In genomic region chr11:45550376-45550775, GRCm38 (mm10) we compare ENCODE assay signal across 19 mouse cellular contexts.
DNase-seq lines count a peak whose midpoint lies in the region; ATAC-seq and TF ChIP-seq lines count a peak whose summit lies in the region.
"Had no signal": no experiment of that assay in that cellular context is flagged by ENCODE, and none has a peak within 500 bp of the region (broad histone marks: within the 10 kb centered on the region; RNA-seq: fewer than 3 reads in every experiment).

No protein-coding gene starts in this region.

- no peak for ATAC-seq in hindbrain, embryonic 13.5 days (ENCODE audit: low FRiP score)
- ATAC-seq in midbrain, postnatal 0 days (ENCODE audit: low FRiP score) = no peak
- no peak for ATAC-seq in midbrain, embryonic 14.5 days (ENCODE audit: low FRiP score, low TSS enrichment)
- peak; percentile 88 for ATAC-seq in limb, embryonic 13.5 days (ENCODE audit: low FRiP score, low read depth)
- no peak for ATAC-seq in activated CD4-positive, CD25-positive, alpha-beta regulatory T cell, adult 4 months
- ATAC-seq: forebrain, embryonic 15.5 days had no signal

- H3K36me3 ChIP-seq in hindbrain, embryonic 13.5 days = no peaks in the 10 kb centered on the region
- no peaks in the 10 kb centered on the region for H3K36me3 ChIP-seq in hindbrain, embryonic 10.5 days
- H3K36me3 ChIP-seq in midbrain, postnatal 0 days (ENCODE audit: insufficient read depth, low read length) = no peaks in the 10 kb centered on the region
- H3K36me3 ChIP-seq in midbrain, embryonic 14.5 days (ENCODE audit: control insufficient read depth, insufficient read depth, low read length) = no peaks in the 10 kb centered on the region
- no peaks in the 10 kb centered on the region for H3K36me3 ChIP-seq in limb, embryonic 13.5 days
- H3K36me3 ChIP-seq: forebrain, embryonic 15.5 days; lung, embryonic 15.5 days; stomach, embryonic 15.5 days had no signal

- no peak for DNase-seq in hindbrain, embryonic 10.5 days (ENCODE audit: low spot score)
- peak; percentile 44 for DNase-seq in midbrain, postnatal 0 days (ENCODE audit: low spot score)
- no peak for DNase-seq in midbrain, embryonic 14.5 days
- no peak for DNase-seq in lung, postnatal 36 days
- DNase-seq: adrenal gland, postnatal 36 days; B cell, adult 2 months; cerebellum, adult 18-20 months; cerebellum, postnatal 25 days; kidney, adult 18-20 months; retina, postnatal 1 day; thymus, adult 2 months had no signal

- no peak overlapping the region for H3K4me2 ChIP-seq in hindbrain, embryonic 13.5 days
- no peak overlapping the region for H3K4me2 ChIP-seq in midbrain, postnatal 0 days (ENCODE audit: low read depth, low read length, poor library complexity, severe bottlenecking)
- H3K4me2 ChIP-seq in midbrain, embryonic 14.5 days (ENCODE audit: low read length) = no peak overlapping the region
- H3K4me2 ChIP-seq in limb, embryonic 13.5 days (replicated peaks) = peak overlapping the region; percentile 59
- H3K4me2 ChIP-seq: forebrain, embryonic 15.5 days; lung, embryonic 15.5 days; midbrain, embryonic 11.5 days; stomach, embryonic 15.5 days had no signal

- H3K27me3 ChIP-seq in hindbrain, embryonic 13.5 days = no peaks in the 10 kb centered on the region
- H3K27me3 ChIP-seq in hindbrain, embryonic 10.5 days (ENCODE audit: insufficient read depth, poor library complexity, severe bottlenecking) = no peaks in the 10 kb centered on the region
- H3K27me3 ChIP-seq in midbrain, postnatal 0 days (ENCODE audit: insufficient read depth, low read length) = no peaks in the 10 kb centered on the region
- no peaks in the 10 kb centered on the region for H3K27me3 ChIP-seq in midbrain, embryonic 14.5 days (ENCODE audit: control insufficient read depth, insufficient read depth, low read length)
- H3K27me3 ChIP-seq in limb, embryonic 13.5 days = peaks cover 6% of the 10 kb centered on the region; the same call in 1 of the 2 replicates
- H3K27me3 ChIP-seq: forebrain, embryonic 15.5 days; lung, embryonic 15.5 days; stomach, embryonic 15.5 days had no signal

- no peak overlapping the region for H3K4me3 ChIP-seq in hindbrain, embryonic 13.5 days
- no peak overlapping the region for H3K4me3 ChIP-seq in hindbrain, embryonic 10.5 days
- H3K4me3 ChIP-seq in midbrain, postnatal 0 days (ENCODE audit: low read depth, low read length) = no peak overlapping the region
- no peak overlapping the region for H3K4me3 ChIP-seq in midbrain, embryonic 14.5 days (replicated peaks; ENCODE audit: low read depth, low read length)
- peak overlapping the region; percentile 27 for H3K4me3 ChIP-seq in limb, embryonic 13.5 days
- H3K4me3 ChIP-seq: forebrain, embryonic 15.5 days; lung, embryonic 15.5 days; stomach, embryonic 15.5 days had no signal

- WGBS in hindbrain, embryonic 13.5 days = 56% methylated on average over 7 of the region's 7 CpGs
- WGBS in hindbrain, embryonic 10.5 days = 73% methylated on average over 7 of the region's 7 CpGs
- 65% methylated on average over 7 of the region's 7 CpGs for WGBS in midbrain, postnatal 0 days
- WGBS in midbrain, embryonic 14.5 days = 70% methylated on average over 7 of the region's 7 CpGs
- 9% methylated on average over 7 of the region's 7 CpGs for WGBS in limb, embryonic 13.5 days

- no peaks in the 10 kb centered on the region for H3K9me3 ChIP-seq in hindbrain, embryonic 13.5 days
- H3K9me3 ChIP-seq in hindbrain, embryonic 10.5 days = no peaks in the 10 kb centered on the region
- H3K9me3 ChIP-seq in midbrain, postnatal 0 days (ENCODE audit: low read length) = no peaks in the 10 kb centered on the region
- H3K9me3 ChIP-seq in midbrain, embryonic 14.5 days (ENCODE audit: control insufficient read depth, low read length) = no peaks in the 10 kb centered on the region
- H3K9me3 ChIP-seq in limb, embryonic 13.5 days = no peaks in the 10 kb centered on the region
- H3K9me3 ChIP-seq: forebrain, embryonic 15.5 days; lung, embryonic 15.5 days; stomach, embryonic 15.5 days had no signal

- no peak for TF ChIP-seq CTCF in midbrain, postnatal 0 days (IDR thresholded peaks at IDR 0.05)

- H3K4me1 ChIP-seq in hindbrain, embryonic 13.5 days (replicated peaks) = peaks cover 22% of the 10 kb centered on the region; the same call in 1 of the 2 replicates
- H3K4me1 ChIP-seq in hindbrain, embryonic 10.5 days (replicated peaks) = no peaks in the 10 kb centered on the region
- H3K4me1 ChIP-seq in midbrain, postnatal 0 days (ENCODE audit: insufficient read depth, low read length) = no peaks in the 10 kb centered on the region
- peaks cover 4% of the 10 kb centered on the region; the same call in 1 of the 2 replicates for H3K4me1 ChIP-seq in midbrain, embryonic 14.5 days (ENCODE audit: control insufficient read depth, insufficient read depth, low read length)
- H3K4me1 ChIP-seq in limb, embryonic 13.5 days = peaks cover 30% of the 10 kb centered on the region
- H3K4me1 ChIP-seq: lung, embryonic 15.5 days; stomach, embryonic 15.5 days had no signal

- H3K27ac ChIP-seq in hindbrain, embryonic 13.5 days = 0 out of 2 replicates have a peak overlapping the region, but pooled peaks have one; percentile 42
- H3K27ac ChIP-seq in hindbrain, embryonic 10.5 days = no peak overlapping the region
- H3K27ac ChIP-seq in midbrain, postnatal 0 days (ENCODE audit: low read depth, low read length) = no peak overlapping the region
- H3K27ac ChIP-seq in midbrain, embryonic 14.5 days (replicated peaks; ENCODE audit: low read depth, low read length) = no peak overlapping the region
- H3K27ac ChIP-seq in limb, embryonic 13.5 days = peak overlapping the region; percentile 61; the same call in 1 of the 2 replicates
- H3K27ac ChIP-seq: forebrain, embryonic 15.5 days; liver, embryonic 14.5 days; lung, embryonic 15.5 days; stomach, embryonic 15.5 days had no signal

- H3K9ac ChIP-seq in hindbrain, embryonic 13.5 days = no peak overlapping the region
- no peak overlapping the region for H3K9ac ChIP-seq in midbrain, postnatal 0 days (replicated peaks; ENCODE audit: low read length, poor library complexity, severe bottlenecking)
- no peak overlapping the region for H3K9ac ChIP-seq in midbrain, embryonic 14.5 days (replicated peaks; ENCODE audit: low read length)
- no peak overlapping the region for H3K9ac ChIP-seq in limb, embryonic 13.5 days
- H3K9ac ChIP-seq: forebrain, embryonic 15.5 days; liver, embryonic 14.5 days; lung, embryonic 15.5 days; stomach, embryonic 15.5 days had no signal

Comparison
In these comparisons a context has a peak if more than half of its experiments do, and no peak if none do; other contexts are left out.
1. H3K27ac ChIP-seq: peak in hindbrain, embryonic 13.5 days (single experiment) and limb, embryonic 13.5 days (single experiment); none in hindbrain, embryonic 10.5 days (single experiment), midbrain, postnatal 0 days (single experiment) and midbrain, embryonic 14.5 days (single experiment).